Mouse (Mus musculus): ENCODE data around the gene Btg4.

DNA sequence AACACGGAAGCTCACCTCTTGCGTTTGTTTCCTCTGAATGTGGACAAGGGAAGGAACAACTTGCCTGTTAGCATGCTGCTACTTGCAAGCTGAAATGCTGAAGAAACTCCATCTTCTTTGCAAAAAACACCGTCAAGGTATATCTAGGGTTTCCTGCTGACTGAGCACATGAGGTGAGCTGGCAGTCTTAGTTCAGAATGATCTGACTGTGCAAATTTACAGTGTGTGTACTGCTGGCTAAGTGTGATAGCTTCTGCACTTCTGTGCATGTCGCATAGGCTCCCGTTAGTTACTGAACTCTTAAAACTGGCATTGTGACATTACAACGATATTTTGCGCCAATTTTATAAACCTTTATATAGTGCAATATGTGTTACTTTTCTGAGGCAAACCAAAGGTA is 41.0 kb upstream of the Btg4 start:
- TF ChIP-seq HCFC1 (IDR thresholded peaks at IDR 0.05; ENCODE audit: borderline replicate concordance, insufficient read depth, low read length) (no peak), MAFK (IDR thresholded peaks at IDR 0.05; ENCODE audit: insufficient read depth, low read depth, low read length) (no peak), ZNF384 (IDR thresholded peaks at IDR 0.05; ENCODE audit: low read depth, low read length) (no peak)
